Mouse (Mus musculus) forelimb bud, embryonic 11.5 days (tissue): Measurements from ENCODE around the gene Gcnt3.

ENCODE experiments used
- DNase-seq: peaks from one replicate; pipeline ENCODE4 v3.0.0-alpha.2; 2012; ENCODE audit warnings: low read depth, low spot score

Gene Gcnt3

DNA sequence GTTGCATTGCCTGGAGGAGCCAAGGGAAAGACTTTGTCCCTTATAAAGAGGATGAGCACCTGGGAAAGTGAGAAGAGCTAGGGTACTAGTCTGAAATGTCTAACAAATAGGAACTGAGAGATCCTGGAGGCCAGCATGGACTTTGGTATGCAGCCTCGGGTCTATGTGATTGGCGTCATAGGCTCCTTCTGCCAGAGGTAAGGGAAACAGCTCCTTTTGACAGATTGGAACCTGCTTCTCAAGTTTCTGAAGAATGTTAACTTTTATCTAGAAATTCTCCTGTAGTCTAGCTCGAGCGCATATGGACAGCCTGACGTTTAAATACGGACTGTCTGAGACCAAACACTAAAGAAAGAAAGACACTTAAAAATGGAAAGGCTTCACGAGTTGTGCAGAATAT is at the start of gene Gcnt3:
Gene Gcnt3 (minus strand): TSS at position 101 of the 400 bp plus-strand sequence.
- no peak for DNase-seq

DNA sequence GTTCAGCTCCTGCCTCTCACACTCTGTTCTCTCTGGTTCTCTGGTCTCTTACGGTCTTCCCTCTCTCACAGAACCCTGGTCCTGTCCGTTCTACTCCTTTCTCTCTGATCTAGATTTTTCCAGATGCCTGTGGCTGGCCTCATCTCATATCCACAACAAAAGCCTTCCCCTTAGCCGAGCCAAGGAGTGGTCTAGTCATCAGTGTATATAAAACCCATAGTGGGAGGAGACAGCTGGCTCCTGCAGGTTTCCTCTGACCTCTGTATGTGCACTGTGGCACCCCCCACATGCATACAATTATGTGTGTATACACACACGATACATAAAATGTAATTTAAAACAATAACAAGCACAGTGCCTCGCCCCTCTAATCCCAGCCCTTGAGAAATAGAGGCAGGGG is 49.5 kb upstream of the Gcnt3 start:
- no peak for DNase-seq

DNA sequence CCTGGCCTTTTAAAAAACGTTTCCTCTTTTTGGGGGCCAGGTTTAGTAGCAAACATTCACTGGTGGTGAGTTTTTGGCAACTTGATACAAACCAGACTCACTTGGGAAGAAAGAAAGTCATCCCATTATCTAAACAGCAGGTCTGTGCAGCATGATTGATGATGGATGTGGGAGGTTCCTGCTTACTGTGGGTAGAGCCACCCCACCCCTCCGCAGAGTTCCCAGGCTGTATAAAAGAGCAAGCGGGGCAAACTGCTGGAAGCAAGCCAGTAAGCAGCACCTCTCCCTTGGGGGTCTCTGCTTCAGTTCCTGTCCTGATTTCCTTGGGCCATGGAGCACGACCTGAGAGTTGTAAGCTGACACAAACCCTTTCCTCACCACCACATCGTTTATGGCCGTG is 48.2 kb upstream of the Gcnt3 start:
- no peak for DNase-seq

DNA sequence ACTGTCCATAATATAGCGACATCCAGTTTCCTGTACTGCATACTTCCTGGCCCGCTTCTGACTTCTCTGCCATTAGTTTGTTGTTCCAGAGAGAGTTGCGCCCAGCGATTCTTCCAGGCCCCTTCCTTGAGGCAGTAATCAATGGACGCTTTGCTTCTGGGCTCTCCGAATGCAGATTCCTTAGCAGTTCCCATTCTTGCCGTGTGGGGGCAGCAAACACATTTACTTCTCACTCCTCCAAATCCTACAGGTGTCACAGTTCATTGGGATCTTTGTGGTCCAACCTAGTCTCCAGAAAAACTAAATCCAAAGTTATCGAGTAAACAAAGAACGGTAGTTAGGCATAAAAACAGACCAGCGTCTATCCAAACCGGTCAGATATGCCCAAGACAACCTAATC is 46.2 kb upstream of the Gcnt3 start:
- peak; percentile 49 for DNase-seq

DNA sequence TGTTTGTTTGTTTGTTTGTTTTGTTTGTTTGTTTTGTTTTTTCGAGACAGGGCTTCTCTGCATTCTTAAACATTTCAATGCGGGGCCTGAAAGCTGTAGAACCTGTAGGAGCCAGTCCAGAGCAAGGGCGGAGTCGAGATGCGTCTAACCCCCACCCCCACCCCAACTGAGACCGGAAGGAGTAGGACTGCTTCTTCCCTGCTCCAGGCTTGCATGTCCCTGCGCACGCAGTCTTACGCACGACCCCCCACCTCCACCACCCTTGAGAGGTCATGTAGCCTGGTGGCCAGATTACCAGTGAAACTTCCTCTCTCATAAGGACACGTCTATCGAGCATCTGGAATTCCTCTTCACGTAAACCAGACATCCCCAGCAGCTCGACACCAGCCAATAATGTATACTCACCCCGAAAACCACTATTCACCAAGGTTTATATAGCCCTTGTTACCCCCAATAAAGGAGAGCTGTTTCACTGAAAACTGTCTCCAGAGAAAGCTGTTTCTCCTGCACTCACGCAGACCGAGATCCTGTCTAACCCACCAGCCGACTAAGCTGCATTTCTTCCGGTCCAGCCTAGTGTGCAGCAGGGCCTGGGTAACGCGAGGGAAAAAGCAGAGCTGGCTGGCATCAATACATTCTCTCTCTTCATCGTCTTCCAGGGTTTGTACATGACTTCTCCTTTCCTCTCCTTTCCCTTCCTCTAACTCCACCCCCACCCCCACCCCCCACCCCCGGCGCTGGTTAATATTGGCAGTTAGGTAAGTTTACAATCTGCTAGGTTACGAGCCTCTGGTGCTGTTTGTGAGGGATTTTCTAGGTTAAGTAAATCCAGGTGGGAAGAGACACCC is 44.7 kb upstream of the Gcnt3 start:
- peak; percentile 21 for DNase-seq

DNA sequence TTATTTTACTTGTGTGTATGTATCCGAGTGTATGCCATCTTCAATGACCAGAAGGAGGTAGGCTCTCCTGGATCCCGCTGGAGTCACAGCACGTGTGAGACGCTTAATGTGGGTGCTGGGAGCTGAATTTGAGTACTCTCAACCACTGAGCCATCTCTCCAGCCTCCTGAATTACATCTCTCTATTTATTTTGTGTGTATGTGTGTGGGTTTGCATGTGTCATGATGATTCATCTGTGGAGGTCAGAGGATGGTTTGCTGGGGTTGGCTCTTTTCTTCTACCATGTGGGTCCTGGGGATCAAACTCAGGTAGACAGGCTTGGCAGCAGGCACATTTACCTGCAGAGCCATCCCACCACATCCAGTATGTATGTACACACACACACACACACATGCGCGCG is 43.9 kb upstream of the Gcnt3 start:
- no peak for DNase-seq

DNA sequence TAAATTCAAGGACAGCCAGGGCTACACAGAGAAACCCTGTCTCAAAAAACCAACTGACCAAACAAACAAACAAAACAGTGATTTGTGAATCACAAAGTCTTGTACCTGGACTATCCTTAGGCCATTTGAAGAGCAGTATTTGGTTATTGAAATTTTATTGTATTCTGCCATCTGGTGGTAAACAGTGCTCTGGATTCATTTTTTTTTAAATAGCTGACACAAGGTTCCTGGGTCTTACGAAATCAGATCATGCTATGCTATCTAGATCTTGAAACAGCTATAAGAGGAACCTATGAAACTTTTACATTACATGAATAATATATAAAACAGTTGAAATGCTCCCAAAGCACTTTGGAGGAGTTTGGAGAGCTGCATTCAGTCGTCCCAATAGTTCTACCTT is 43.1 kb upstream of the Gcnt3 start:
- DNase-seq = no peak

DNA sequence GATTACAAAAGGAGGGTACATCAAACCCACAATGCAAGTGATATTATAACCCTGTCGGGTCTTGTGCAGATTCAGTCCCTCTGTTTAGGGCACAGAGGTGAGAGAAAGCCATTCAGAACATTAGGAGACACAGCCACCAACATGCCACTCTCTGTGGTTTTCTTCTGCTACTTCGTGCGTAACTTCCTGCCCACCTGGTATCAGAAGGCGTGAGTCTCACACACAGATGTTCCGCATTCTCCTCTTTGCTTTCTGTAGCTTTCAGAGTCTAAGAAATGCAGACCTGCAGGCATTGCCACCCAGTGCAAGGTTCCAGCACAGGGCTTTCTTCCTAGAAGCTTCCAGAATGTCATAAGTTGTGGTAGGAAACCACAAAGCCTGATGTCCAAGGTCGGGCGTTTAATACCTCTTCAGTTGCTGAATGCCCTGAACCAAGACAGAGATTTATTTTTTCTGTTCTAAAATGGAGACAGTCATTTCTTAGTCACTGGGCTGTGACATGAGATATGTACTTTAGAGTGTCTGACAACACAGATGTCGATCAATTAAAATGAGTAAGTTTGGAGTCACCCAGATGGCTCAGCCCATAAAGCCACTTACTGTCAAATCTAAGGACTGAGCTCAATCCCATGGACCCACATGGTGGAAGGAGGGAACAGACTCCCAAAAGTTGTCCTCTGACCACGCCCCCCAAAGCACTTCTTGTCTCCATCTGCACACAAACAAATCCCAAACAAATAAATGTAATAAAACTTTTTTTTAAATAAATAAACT is 42.3 kb upstream of the Gcnt3 start:
- no peak for DNase-seq

DNA sequence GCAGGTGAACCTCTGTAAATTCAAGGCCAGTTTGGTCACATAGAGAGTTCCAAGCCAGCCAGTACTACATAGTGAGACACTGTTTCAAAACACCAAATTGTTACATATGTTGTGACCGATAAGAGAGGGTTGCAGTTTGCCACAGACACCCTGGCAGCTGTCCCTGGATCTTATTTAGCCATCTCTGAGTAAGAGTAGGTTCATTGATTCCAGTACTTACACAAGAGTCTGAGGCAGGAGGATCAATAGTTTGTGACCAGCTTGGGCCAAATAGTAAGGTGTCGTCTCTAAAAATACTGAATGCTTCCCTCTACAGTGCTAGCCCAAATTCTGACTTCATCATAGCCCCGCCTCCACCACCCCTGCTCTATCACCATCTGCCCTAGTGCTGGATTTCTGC is 40.1 kb upstream of the Gcnt3 start:
- no peak for DNase-seq

DNA sequence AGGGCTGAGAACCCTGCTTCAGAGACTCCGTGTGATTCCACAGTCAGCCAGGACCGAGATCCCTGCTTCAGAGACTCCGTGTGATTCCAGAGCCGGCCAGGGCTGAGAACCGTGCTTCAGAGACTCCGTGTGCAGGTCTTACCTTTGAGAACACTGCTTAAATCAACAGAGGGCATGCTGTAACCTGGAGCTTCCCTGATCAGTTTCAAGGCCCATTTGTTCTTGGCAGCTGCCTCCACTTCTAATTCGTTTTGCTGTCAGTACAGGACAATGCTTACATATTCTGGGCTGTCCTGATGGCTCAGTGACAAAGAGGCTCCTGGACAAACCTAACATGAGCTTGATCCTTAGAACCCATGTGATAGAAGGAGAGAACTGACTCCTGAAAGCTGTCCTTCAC is 39.3 kb upstream of the Gcnt3 start:
- no peak for DNase-seq

DNA sequence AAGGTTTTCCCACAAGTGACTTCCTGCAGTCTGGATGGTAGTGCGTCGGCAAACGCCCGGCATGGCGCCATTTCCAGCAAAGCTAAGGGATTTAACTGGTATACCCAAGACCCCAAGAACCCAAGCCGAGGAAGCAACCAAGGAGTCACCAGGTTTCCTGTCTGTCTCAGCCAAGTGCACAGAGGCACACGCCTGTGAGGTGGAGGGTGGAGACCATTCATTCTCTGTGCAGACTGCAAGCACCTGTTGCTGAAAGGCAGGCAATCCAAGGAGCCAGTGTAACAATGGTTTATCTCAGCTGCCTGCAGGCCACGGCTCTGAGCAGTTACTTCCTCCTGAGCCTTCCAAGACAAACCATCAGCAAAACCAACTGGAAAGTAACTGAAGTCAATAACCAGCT is 34.5 kb upstream of the Gcnt3 start:
- DNase-seq = no peak

DNA sequence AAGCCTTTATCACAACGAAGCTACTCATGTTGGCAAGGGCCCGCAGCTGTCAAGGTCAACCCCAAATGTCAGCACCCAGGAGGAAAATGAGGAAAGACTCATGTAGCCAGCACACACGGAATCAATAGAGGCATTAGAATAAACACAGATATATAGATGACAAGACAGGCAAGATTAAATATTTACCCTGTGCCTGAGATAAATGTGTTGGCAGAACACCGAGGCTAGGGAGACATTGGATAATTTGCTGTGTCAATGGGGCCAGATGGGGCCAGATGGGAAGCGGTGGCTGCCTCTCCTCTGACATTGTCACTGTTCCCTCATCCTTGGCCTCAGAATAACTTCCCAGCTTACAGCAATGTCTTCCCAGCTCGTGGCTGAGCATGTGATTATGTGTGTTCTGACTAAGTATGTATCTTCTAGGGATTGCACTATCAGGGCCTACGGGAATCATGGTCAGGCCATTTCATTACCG is 32.1 kb upstream of the Gcnt3 start:
- DNase-seq = no peak

DNA sequence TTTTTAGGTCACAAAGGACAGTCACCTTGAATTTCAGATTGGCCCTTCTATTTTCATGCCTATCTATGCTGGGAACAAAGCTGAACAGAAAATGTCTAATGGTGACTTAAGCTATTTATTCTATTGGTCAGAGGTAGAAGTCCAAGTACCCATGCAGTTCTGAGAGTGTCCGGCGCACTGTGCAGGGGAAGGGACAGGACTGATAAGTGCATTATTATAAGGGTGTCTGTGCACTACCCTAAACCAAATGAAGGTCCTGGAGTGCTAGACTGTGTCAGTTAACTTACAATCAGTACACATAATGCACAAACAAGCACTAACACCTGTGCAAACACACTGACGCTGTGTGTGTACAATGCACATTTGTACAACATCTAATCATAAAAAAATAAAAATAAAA is 29.6 kb upstream of the Gcnt3 start:
- DNase-seq = no peak

DNA sequence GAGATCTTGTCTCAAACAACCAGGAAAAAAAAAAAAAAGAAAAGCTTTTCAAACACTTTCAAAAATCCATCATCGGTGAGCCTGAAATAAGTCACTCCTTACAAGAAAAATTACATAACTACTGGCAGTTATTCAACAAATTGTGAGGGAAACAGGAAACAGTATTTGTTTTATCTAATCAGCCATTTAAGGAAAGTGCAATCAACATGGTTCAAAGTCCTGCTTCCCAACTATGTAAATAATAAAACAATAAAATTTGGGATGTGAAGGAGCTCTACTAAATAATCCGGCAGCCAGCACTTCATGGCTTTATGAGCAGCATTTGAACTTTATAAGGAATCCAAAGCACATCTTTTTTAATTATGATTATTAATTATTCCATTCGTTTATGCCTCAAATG is 24.1 kb upstream of the Gcnt3 start:
- no peak for DNase-seq

DNA sequence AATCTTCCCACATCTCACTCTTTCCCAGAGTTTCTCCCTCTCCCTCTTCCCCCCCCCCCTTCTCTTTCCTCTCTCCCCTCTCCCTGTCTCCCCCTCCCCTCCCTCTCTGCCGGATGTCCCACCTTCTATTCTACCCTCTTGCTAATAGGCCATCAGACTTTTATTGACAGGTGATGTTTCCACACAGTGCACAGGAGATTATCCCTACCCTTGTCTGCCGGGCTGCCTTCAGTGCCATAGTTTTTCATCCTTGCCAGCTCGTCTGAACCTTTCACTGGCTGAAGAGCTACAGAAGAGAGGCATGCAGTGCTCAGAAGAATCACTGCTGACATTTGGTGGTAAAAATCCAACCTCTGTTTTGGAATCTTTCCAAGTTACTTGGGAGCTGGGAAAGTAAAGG is 15.5 kb upstream of the Gcnt3 start:
- DNase-seq = no peak

DNA sequence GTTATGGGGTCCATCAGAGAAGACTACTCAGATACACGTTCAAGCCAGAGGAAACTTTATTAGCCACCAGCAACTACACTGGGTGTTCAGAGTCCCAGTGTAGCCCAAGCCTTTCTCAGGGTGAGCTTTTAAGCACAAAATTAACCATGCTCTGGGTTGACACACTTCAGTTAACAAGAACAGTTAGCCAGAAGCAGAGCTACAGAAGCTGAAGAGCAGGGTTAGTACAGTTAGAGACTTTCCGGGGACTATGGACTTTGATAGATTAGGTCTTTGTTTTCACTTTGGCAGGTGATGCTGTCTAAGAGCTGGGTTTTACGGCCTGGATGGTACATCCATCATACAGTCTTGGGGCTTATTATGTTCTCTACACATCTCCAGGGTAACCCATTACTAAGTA is 14.8 kb upstream of the Gcnt3 start:
- no peak for DNase-seq

DNA sequence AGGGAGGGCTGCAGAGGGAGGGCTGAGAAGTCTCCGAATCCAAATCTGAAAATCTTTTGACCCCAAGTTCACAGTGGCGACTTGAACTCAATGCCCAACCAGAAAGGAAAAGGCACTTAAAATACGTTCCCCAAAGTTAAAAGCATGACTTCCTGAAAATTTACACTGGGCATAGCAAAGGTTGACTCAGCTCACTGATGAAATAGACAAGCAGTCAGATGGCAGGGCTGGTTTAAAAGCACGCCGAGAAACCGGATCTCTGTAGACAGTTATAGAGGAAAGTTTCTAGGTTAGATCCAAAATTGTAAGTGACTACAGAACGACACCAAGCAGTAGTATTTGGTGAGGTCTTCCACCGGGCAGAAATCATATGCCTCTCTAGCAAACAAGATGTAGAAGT is 12.0 kb upstream of the Gcnt3 start:
- DNase-seq = no peak

DNA sequence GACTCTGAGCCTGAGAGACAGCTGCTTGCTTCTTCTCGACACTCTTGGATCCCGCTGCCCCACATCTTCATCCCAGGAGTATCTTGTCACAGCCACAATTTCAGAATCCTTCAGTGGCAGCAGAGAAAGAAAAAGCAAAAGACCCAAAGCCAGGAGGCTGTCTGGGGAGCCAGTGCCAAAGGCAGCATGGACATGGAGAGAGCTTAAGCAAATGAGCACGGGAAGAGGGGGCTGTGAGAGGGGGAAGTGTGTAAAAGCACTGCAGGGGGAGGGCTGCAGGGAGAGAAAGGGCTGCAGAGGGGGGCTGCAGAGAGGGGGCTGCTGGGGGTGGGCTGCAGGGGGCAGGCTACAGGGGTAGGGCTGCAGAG is 11.5 kb upstream of the Gcnt3 start:
- no peak for DNase-seq

DNA sequence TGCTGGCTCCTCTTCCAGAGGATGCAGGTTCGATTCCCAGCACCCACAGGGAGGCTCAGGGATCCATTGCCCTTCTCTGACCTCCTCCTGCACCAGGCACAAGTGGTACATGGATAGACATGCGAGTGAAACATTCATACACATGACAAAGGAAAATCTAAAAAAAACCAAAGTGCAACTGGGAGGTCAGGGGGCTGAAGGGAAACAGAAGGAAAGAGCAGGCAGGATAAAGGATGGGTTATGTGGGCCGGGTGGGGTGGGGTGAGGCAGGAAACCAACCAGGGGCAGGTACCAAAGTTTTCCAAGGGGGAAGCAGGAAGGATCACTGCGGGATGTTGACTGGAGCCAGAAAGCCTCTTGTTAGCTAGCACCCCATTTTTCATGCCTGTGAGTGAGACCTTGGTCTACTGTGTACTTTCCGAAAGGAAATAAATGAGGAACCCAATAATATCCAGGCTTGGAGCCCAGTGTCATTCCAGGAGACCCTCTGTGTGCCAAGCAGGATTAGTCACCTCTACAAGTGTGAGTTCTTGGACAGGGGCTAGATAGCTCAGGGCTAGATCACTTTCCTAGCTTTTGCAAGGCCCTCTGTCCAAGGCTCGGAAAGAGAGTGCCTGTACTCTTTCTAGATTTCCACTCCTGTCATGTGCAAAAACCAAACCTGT is 11.0 kb upstream of the Gcnt3 start:
- no peak for DNase-seq

DNA sequence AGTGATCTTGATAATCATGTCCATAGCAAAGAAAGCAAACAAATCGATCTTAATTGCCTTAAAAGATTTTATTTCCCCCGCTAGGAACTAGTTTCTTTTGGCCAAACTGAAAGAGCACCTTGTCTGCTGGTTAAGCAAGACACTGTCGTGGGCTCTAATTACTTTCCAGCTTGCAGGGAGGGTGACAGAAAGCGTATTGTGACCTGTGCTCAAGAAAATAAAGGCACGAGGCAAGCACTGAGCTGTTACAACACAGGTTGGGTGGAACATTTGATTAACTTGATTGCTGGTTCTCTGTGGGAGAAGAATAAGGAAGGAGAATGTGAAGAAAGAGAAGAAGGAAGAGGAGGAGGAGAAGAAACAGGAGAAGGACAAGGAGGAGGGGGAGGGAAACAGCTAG is 10.4 kb upstream of the Gcnt3 start:
- no peak for DNase-seq

DNA sequence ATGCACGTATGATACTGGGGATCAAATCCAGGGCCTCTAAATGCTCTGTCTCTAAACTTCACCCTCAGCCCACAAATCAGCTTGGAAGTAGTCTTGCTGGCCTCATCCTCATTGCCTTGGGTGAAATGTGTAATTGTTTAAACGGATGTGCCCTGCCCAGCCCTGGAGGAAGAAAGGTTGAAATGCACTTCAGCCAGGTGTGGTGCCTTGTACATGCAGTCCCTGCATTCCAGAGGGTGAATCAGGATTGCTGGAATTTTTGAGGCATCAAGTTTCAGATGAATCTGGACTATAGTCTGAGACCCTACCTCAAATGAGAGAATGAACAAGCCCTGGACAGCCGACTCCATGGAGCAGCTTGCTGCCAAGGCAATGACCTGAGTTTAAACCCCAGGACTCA is 10.0 kb upstream of the Gcnt3 start:
- peak; percentile 59 for DNase-seq

DNA sequence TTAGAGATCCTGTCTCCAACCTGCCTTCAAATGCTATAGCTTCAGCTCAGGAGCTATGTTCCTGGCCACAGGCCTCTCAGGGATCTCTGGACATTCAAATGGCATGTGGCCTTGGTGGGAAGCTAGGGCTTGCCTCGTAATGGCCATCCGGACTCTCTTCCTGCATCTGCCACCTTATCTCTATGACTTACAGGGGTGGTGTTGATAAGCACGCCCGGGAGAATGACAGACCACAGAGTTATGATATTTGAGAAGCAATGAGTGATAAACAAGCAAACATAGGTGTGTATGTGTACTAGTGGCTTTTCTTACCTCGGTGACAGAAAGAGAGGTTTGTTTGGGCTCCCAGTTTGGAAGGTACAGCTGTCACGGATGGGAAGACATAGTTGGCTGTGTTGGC is 8.4 kb upstream of the Gcnt3 start:
- DNase-seq = no peak

DNA sequence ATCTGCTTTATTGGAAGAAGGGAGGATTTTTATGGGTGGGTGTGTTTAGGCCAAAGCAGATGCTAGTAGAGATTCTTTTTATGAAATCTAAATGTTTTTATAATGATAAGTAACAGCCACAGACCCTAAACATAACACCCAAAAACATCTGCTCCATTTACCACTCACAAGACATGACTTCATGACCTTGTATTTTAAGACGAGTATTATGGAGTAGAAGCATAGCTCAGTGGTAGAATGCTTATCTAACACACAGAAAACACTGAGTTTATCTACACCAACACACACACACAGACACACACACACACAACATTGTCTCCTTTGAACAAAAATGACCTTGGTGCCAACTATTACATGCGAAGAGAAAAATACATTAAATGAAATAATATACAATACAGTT is 7.0 kb upstream of the Gcnt3 start:
- DNase-seq = no peak
